Mouse (Mus musculus): ENCODE measurements around the gene Nebl.

Nebl gene

DNA sequence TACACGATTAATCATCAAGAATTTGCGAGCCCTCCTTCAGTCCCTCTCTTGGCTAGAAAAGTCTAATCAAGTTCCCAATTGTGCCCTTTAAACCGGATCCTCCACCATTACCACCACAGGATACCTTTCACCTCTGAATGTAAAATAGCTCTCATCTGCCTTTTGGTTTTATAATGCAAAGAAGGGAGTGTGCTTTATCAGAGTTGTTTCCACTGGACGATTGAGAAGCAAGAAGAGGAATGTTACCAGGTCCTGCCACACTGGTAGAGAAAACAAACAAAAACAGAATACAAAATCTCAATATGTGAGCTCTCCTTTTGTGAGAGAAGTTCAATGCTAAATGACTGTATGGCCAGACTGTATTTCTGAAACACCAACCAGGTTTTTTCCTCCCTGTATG, 127.7 kb downstream of the Nebl start:
- no peak for DNase-seq

- DNase-seq: no peak
These were observed 130.6 kb downstream of the Nebl start for GRCm38 (mm10) chr2:17600652-17601051.

- no peak for DNase-seq
These were observed 131.4 kb downstream of the Nebl start for GRCm38 (mm10) chr2:17599860-17600259.

DNA sequence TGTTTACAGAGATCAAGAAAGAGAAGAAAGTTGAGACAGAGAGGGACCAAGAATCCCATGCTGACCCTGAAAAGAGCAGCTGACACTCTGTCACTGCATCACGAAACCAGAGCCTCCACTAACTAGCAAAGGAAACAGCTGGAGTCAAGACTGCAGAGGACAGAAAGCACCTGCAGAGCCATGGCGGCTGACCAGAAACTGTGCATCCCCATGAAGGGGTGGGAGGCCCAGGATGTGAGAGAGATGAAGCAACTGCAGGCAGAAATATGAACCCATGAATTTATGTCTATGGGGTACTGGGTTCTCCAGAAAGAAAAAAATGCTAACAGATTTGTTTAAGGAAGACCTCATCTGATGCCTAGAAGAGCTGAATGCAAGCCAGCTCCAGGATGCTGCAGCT, 133.3 kb downstream of the Nebl start:
- peak in 1 of 2 experiments; percentile 3 for DNase-seq

DNA sequence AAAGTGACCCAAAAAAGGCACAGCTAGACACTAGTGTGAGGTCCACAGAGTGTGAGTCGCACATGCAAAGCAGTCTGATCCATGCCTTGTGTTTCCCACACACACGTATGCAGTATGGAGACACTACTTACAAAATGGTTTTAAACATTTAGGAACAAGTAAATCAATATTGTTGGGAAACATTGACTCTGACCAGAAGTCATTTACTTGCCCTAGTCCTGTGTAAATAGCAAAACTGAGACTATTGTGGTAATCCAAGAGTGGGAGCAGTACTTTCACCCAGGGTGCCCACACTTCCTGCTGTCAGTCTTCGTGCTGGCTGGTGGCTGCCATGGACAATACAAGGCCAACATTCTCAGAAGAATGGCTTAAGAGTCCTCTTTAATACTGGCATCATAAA, 141.6 kb downstream of the Nebl start:
- no peak for DNase-seq

DNA sequence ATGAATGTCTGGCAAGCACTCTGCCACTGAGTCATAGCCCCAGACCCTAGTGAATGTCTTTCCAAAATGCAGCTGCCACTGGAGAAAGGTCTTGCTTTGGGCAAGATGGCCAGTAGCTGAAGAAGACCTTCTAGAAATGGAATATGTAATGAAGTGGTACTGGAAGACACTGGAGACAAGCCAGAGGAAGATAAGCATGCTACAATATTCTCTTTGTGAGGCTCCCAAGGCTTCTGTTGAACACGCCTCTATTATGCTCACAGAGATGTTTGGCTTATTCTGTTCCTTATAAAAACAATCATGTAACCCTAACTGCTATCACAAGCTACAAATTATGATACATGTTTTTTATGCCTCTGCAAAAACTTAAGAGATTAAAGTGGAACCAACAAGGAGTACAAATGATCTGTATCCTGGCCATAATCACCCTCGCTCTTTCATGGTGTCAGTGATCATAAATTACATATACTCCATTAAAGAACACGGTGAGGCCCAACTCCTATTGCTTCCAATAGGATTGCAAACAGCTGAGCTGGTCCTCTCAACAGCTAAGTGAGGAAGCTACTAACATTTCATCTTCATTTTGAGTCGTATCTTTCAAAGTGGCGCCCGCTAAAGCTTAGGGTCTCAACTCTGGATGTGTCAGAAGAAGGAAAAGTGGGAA, 145.8 kb downstream of the Nebl start:
- no peak for DNase-seq

DNA sequence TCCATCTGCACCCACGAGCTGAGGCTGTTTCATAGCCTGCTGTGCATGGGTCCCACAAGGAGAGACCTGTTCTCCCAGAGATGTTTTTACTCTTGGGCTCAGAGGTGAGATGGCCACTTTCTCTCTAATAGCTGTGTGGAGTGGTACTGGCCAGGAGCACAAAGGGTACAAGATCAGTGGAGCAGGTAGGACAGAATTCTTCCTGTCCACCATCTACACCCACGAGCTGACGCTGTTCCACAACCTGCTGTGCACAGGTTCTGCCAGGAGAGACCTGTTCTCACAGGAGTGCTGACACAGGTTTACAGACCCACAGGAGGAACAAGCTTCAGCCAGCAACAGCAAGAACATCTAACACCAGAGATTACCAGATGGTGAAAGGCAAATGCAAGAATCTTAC, 155.6 kb downstream of the Nebl start:
- DNase-seq: no peak

DNA sequence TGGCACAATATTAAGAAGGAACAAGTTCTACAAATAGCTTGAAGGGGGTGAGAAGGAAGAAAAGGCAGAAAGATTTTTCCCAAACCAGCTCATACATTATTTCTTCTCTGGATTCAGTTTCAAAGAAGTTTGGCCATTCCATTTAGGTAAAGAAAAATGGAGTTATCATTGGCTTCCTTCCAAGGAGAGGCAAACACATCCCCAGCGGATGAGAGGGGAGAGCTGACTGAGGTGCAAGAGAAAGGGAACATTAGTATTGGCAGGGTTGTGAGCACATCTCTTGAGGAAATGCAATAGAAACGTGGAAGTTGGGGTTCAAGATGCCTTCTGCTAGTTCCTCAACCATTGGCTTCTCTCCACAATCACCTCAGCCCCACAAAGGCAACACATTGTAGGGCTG, 159.5 kb downstream of the Nebl start:
- DNase-seq: no peak

DNA sequence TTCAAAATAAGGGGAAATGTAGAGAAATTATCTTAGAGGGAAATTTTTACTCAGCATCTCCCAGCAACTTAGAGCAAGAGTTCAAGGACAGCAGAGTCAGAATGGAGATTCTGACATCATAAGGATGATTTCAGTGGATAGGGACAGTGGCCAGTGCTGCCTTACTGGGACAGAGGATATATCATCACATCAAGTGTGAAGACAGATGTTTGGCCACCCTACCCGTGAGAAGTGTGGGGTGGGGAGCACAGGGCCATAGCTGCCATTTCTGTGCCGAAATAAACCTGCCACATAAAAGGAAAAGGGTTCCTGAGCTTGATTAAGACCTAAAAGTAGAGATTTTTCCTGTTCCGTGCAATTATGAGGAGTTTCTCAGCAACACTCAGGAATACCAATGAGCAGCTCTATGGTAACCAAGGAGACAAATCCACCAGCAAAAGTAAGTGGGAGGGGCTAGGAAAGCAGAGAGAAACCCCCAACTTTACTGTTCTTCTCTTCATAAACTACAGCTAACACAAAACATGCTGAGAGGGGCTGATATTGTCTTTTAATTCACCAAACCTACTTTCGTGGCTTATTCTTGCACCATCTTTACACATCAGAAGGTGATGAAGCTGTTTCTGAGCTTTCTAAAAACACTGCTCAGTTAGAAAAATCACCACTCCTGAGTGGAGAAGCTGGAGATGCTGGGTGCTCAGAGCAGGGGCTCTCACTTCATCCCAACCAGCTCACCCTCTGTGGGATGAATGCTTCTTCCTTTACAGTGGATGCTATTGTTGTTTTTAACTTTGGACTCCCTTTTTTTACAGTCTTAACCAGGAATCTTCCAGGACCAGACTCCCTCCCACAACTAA, 172.1 kb downstream of the Nebl start:
- DNase-seq: no peak

DNA sequence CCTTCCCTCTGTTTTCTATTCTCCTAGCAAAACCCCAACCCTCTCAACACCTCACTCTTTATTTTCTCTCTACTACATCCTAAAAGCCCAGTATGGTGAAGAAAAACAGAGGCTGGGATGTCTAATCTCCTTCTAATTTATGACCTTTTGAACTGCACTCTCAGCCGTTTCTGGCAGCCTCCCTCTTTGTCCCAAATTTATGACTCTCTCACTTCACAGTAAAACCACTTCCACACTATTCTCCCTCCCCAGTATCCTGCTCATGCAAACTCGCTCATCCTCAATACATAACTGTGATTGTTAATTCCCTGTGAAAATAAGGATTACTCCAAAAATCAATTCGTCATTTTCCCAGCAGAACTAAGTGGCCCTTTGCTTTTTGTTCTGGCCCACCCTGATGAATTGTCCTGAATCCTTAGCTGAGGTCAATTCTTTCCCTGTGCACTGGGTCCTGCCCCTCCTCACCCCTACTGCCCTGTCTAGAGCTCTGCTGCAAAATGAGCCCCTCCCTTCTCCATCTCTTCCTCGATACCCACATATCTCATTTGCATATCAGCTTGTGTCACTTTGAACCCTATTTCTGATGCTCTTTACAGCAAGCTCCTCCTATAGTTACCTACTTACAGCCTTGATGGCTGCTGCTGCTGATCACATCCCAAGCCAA, 181.2 kb downstream of the Nebl start:
- no peak for DNase-seq

DNA sequence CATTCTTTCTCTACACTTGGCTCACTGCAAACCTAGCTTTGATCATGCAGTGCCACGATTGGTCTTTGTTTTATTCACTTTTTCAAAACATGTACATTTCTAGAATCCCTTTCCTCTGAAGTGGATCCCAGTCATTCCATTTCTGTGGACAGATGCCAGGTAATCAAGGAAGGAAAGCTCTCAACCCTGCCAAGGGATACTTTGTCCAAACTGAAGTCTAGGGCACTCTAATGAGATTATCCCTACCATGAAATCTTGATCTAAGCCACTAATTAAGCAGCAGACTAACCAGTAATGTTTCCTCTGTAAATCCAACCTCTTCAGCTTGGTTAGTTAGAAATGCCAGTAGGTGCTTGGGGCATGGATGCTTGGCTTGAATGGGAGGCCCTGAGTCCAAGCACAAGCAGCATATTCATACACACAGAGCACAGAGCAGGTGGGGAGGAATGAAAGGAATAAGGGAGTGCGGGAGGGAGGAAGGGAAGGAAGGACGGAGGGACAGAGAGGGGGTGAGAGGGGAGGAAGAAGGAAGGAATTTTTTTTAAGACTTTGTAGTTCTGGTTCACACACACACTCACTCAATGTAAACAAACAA, 184.8 kb downstream of the Nebl start:
- DNase-seq: no peak

DNA sequence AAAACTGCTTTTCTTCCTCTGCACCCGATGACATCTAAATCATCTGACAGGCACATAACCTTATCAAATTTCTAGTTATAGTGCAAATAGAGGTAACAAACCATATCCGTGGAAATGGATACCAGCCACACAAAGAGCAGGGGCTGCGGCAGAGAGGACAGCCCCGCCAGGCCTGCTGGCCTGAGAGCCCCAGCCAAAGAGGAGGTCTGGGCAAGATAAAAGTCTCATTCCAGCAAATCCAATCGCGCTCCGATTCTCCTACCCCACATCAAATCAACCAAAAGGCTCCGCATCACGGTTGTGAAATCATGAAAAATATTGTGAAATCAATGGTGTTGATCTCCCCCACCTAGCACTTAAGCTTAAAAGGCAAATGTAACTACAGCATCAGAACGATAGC, 191.5 kb downstream of the Nebl start:
- DNase-seq: no peak

GRCm38 (mm10) chr2:17538493-17538892, 192.8 kb downstream of the Nebl start:
- DNase-seq: no peak

DNA sequence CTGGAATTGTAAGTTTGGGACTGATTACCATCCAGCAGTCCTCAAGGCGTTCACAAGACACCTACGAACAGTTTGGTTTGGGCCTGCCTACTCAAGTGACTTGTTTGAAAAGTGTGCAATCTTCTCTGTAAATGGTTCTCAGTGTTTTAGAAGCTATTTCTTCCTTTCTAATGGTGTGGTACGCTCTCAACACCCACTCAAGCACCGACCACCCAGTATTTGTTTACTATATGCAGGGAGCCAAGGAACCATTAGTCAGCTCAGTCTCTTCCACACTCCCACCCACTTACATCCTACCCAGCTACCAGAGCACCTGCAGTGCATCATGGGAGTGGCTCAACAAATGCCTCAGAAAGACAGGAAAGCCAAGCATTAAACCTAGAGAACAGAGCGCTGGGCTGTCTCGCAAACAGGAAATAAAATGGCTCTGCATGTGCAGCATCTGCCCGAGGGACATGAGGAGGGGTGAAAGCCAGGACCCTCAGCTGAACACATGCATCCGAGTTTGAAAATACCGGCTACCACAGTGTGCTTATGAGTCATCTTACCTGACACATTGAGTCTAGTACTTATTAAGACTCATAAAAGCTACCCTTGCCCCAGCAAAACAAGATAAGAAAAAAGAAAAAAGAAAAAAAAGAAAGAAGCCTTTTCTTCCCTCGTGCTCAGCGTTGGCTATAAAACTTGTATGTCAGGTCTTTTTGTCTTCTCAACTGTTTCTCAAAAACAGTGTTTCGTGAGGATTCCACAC, 199.7 kb downstream of the Nebl start:
- DNase-seq: no peak

GRCm38 (mm10) chr2:17525739-17526526, 205.3 kb downstream of the Nebl start:
- DNase-seq: no peak

- DNase-seq: no peak
These were observed 206.1 kb downstream of the Nebl start for GRCm38 (mm10) chr2:17525211-17525610.

- peak in 1 of 2 experiments; percentile 2 for DNase-seq
These were observed 206.9 kb downstream of the Nebl start for GRCm38 (mm10) chr2:17524205-17524978.

GRCm38 (mm10) chr2:17523791-17524190, 207.5 kb downstream of the Nebl start:
- DNase-seq: peak in 1 of 2 experiments; percentile 13

DNA sequence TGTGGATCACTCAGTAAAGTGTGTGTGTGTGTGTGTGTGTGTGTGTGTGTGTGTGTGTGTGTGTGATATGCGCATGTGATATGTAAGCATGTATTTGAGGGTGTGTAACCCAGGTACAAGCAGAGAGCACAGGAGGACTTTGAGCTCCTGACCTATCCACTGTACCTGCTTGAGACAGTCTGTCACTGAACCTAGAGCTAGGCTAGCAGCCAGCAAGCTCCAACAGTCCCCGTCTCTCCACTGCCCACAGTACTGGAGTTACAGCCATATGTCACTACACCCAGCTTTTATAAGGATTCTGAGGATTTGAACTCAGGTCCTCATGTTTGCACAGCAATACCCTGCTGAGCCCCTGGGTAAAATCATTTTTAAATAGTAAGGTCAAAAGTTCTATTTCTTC, 215.6 kb downstream of the Nebl start:
- no peak for DNase-seq

- DNase-seq: no peak
These were observed 216.5 kb downstream of the Nebl start for GRCm38 (mm10) chr2:17514765-17515164.

GRCm38 (mm10) chr2:17509942-17510341, 221.3 kb downstream of the Nebl start:
- peak in 1 of 2 experiments; percentile 7 for DNase-seq
